Mouse (Mus musculus) cortical plate, adult 2 months (tissue): Measurements from ENCODE around the gene Dera. TPM values are rescaled to one million over a fixed set of nuclear protein-coding genes. Genes with fewer than 3 reads are reported as not detected.
"Not testable (repeated sequence)": the region's sequence is repeated elsewhere in the genome, so short reads cannot be mapped to it uniquely, and the experiment has no call there.

ENCODE experiments used
- H3K27ac ChIP-seq: fragments of 200-500 bp; 2 replicates; pipeline ENCODE4 v1.5.1; 2012; ENCODE audit warnings: low read length, control low read depth, inconsistent platforms; ENCODE audit not compliant: insufficient read depth
- H3K4me1 ChIP-seq: fragments of 200-500 bp; 2 replicates; pipeline ENCODE4 v1.6.1; 2011; ENCODE audit warnings: low read length; ENCODE audit not compliant: control insufficient read depth, insufficient read depth
- H3K4me3 ChIP-seq: fragments of 200-500 bp; 2 replicates; pipeline ENCODE4 v1.5.1; 2011; ENCODE audit warnings: mild to moderate bottlenecking, low read length, control low read depth; ENCODE audit not compliant: insufficient read depth
- CTCF ChIP-seq: fragments of 200-500 bp; IDR thresholded peaks from 2 replicates; pipeline ENCODE4 v1.5.1; 2011; ENCODE audit warnings: mild to moderate bottlenecking, control low read depth, low read length; ENCODE audit not compliant: insufficient read depth; ENCODE audit errors: extremely low read depth
- POLR2A ChIP-seq: fragments of 200-500 bp; IDR thresholded peaks from 2 replicates; pipeline ENCODE4 v1.6.1; 2011; ENCODE audit warnings: mild to moderate bottlenecking, low read length, control low read depth; ENCODE audit not compliant: insufficient read depth; ENCODE audit errors: extremely low read depth
- polyA plus RNA-seq: library from polyadenylated mRNA; depleted of rRNA; stranded (reverse); fragments of >200 nt; gene quantifications from 2 replicates; pipeline ENCODE4 v1.2.3, GENCODE M21; 2012; rRNA removed

Gene Dera
- 3.2 and 4.0 TPM in 2 replicates for polyA plus RNA-seq

DNA sequence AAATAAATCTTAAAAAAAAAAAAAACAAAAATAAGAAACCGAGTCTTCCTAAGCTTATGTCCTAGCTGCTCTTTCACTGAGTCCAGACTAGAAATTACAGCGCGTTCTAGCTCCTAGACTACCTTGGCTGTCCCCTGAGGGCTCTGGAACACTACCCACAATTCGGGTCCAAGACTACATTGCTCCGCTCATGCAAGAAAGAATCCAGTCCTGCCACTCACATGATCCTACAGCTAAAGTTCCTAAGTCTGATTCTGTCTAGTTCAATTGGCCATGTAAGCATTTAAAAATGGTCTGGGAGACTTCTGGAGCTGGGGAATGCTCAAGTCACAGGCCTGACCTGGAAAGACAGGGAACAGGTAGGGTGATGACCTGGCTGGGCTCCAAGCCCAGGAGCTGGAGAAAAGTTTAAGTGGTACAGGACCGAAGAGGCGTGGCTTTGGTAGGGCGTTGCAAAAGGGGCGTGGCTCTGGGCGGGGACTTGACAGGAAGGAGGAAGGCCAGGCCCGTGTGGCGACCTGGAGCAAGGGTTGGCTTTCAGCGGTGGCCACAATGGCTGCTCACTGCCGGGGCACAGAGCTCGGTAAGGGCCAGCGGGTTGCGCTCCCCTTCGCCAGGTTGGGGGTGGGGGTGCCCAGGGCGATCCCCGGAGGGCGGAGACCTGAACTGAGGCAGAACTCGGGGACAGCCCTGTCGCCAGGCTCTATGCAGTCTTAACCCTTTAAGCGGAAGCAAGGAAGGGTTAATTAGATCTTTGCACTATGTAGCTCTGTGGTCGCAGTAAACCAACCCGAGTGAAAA is at the start of gene Dera:
TSS of gene Dera (plus strand) at position 491 of the 801 bp plus-strand sequence.
- H3K4me3 ChIP-seq, result peak within 1 kb of the TSS; percentile 50
- no peak within 1 kb of the TSS for H3K27ac ChIP-seq
- H3K4me1 ChIP-seq, result no peaks in the 10 kb centered on the region
- TF ChIP-seq POLR2A (no peak), CTCF (no peak)

DNA sequence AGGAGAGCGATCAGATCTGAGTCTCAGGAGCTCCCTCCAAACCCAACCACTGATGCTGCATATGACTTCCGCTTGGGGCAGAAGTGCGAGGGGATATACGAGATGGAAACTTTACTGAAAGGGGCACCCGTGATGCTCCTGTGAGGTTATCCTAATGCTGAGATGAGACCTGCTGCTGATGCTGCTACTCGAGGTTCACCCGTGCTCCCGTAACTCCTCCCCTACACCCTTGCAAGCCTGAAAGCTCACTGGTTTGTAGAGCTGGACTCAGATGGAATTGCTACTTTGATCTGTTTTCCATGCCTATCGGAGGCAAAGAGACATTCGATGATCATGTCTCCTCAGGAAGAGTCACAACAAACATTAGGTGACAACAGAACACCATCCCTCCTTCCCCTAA is 48.1 kb upstream of the Dera start:
- H3K4me1 ChIP-seq, result no peaks in the 10 kb centered on the region; the same call in 1 of the 2 replicates
- H3K4me3 ChIP-seq, result no peak overlapping the region
- TF ChIP-seq CTCF (no peak), POLR2A (no peak)
- H3K27ac ChIP-seq, result no peak overlapping the region

DNA sequence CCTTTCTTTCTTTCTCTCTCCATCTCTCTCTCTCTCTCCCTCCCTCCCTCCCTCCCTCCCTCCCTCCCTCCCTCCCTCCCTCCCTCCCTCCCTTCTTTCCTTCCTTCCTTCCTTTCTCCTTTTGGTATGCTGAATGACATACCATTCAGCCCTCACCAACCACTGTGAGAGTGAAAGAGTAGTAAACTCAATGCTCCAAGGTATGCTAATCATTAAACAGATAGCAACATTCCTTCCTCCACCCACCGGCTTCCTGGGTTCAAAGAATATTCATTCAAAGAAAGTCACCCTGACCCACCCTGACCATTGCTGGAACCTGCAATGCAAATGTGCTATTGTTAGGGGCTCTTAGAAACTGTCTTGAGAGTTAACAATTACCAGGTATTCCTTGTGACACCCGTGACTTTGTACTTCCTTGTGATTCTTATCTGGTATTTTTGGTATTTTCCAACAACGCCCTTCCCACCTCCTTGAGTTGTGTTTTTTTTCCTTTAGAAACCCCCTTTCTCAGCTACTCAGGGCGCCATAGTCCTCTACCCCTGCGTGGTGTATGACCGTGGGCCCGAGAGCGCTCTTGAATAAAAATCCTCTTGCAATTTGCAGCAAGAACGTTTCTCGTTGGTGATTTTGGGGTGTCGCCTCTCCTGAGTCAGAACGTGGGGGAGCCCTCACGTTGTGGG is 45.5 kb upstream of the Dera start:
- H3K4me3 ChIP-seq, H3K27ac ChIP-seq, H3K4me1 ChIP-seq: not testable (repeated sequence)

DNA sequence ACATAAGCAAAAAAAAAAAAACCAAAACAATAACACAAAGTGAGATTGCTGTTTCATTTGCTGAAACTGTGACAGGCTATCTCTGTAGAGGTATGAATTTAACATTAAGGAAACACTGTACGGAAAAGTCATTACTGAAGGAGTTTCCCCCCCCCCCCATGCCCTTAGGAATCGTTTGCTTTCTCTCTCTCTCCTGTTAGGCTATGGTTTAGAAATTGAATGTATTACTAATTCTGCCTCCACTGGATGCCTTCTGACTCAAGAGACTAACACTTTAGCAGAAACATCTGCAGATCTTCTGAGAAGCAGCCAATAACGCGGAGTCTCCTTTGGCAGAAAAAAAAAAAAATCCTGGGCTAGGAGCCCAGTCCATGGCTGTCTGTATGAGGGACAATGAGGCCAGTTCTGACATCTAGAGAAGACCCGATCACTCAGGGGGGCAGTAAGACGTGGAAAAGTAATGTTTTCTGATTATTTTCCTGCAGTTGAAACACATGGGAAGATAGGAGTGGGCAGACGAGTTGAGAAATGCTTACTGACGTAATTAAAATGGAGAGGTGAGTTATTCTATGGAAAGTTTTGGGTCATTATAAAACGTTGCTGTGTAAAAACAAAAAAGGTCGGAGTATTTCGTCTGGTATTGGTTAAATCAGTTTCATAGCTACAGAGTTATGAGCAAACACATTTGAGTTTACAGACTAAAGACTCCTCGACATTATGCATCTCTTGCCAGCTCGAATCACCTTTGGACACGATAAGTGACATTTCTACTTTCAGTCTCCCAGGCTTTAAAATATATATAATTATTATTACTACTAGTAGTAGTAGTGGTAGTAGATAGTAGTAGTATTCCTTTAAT is 43.9 kb upstream of the Dera start:
- Histone ChIP-seq H3K4me3 (no peak overlapping the region), H3K4me1 (no peaks in the 10 kb centered on the region; the same call in 1 of the 2 replicates), H3K27ac (no peak overlapping the region)
- TF ChIP-seq POLR2A (no peak), CTCF (no peak)

DNA sequence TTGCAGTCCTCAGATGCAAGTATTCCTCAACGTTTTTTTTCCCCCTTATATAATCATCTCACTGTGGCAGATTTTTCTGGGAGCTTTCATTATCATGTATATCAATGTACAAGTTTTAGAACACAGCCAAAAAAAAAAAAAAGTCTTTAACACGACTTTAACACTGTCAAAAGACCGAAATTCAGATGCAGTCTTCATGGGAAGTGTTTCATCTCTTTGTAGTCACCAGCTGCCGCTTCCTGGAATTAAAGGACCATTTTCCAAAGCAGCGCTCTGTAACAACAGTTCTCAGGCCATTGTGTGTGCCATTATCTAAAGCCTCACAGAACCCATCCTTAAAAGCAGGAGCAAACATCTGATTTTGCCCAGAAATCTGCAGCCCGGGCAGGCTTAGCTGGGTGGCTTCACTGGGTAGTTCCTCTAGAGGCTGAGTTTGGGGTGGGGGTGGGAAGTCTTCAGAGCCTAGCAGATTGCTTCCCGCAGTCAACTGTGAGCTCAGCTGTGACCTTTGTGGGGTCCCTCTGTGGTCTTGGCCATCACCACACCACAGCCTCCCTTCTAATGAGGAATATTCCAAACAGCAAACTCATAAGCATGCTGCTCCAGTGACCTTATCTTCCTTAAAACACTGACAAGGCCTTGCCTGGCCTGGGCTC is 41.6 kb upstream of the Dera start:
- Histone ChIP-seq H3K4me1 (no peaks in the 10 kb centered on the region; the same call in 1 of the 2 replicates), H3K4me3 (no peak overlapping the region), H3K27ac (no peak overlapping the region)
- TF ChIP-seq CTCF (no peak), POLR2A (no peak)

DNA sequence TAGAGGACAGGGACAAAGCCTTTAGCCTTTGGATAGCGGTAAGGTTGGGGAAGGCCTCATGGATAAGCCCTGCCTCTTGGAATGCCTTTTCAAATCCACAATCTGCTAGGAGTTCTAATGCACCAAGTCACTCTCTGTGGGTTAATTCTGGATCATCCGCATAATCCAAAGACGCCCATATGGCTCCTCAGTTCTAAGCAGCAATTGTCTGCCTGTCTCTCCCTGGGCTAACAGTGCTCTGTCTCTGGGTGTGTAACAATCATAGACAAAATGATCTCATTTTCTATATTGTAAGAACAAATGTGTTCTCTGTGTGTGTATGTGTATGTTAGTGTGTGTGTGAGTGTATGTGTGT is 41.1 kb upstream of the Dera start:
- Histone ChIP-seq H3K4me1 (no peaks in the 10 kb centered on the region; the same call in 1 of the 2 replicates), H3K27ac (no peak overlapping the region), H3K4me3 (no peak overlapping the region)
- no peak for TF ChIP-seq CTCF
- TF ChIP-seq POLR2A, result no peak

DNA sequence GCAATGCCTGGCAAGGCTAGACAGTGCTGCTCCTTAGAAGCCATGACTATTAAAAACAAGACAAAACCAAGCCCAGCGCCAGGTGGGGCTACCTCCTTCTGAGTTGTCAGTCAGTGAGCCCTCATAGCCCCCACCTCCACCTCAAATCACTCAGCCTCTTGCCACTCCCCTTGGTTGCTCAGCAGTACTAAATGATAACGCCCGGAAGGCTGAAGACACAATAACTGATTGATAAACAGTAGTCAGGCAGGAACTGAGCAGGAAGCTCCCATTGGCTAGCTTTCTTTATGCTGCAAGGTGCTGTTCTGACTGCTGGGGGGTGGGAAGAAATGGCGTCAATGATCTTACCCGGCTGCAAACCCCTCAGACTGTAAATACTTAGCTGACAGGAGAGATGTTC is 37.5 kb upstream of the Dera start:
- H3K27ac ChIP-seq, result no peak overlapping the region
- H3K4me1 ChIP-seq, result no peaks in the 10 kb centered on the region
- no peak overlapping the region for H3K4me3 ChIP-seq
- no peak for TF ChIP-seq CTCF
- no peak for TF ChIP-seq POLR2A

DNA sequence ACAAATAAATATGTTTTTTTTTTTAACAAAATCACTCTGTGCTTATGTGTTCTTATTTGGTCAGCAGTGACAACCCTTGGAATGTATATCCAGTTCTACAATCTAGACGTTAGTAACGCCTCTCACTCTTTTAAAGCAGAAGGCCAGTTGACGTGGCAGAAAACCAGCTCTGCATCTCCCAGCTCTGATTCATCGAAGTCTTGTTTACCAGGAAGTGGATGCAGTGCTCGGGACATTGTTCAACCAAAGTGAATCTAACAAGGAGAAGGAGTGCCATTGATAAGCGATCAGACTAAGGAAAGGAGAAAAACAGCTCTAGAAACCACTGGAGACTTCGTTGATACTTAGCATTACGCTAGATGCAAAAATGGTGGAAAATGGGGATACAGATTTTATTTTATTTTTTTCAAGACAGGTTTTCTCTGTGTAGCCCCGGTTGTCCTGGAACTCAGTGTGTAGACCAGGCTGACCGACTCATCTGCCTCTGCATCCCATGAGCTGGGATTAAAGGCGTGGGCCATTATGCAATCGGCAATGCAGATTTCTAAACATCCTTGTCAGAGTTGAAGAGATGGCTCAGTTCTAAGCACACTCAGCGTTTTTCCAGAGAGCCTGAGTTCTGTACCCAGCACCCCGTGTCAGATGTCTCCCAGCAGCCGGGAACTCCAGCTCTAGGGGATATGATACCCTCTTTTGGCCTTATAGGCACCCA is 32.0 kb upstream of the Dera start:
- Histone ChIP-seq H3K4me1 (no peaks in the 10 kb centered on the region), H3K4me3 (no peak overlapping the region), H3K27ac (no peak overlapping the region)
- no peak for TF ChIP-seq POLR2A
- TF ChIP-seq CTCF, result no peak

DNA sequence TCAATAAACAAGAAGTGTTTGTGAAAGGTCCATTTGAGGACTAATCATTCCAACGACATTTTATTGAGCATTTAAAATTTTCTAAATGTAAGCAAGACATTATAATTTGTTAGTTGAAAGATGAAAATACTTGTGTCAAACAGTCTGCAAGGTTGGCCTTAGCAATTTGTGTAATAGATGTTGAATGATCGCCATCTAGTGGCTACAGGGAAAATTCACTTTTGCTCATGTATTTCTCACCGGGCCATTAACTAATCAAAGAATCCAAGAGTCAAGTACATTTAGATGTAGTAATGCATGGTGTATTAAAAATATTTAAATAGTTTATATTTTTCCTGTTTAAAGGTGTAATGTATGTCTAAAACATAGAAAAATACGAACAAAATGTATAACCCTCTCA is 30.4 kb upstream of the Dera start:
- Histone ChIP-seq H3K4me3 (no peak overlapping the region), H3K4me1 (no peaks in the 10 kb centered on the region), H3K27ac (no peak overlapping the region)
- TF ChIP-seq POLR2A, result no peak
- TF ChIP-seq CTCF, result no peak; the same call in 1 of the 2 replicates
